Mouse (Mus musculus) adrenal gland, adult (tissue): ENCODE measurements around the gene Ecel1.

Experiments used
- DNase-seq, 2 experiments: peaks; one replicate each; pipeline ENCODE4 v3.0.0; 2022 to 2023; ENCODE audit warnings: low spot score in 1 of 2; ENCODE audit not compliant: inconsistent age in 2 of 2

Gene Ecel1

GRCm38 (mm10) chr1:87103936-87104335 is 52.4 kb downstream of the Ecel1 start:
- no peak for DNase-seq

GRCm38 (mm10) chr1:87102114-87102513 is 54.2 kb downstream of the Ecel1 start:
- DNase-seq, result no peak

GRCm38 (mm10) chr1:87101411-87101810 is 54.9 kb downstream of the Ecel1 start, which contains the start of gene Alpi:
Alpi (minus strand) TSS chr1:87101606.
- DNase-seq, result no peak

- DNase-seq, result peak; percentile 72 to 89
Observed at GRCm38 (mm10) chr1:87098358-87098975, 57.9 kb downstream of the Ecel1 start.
